Mouse (Mus musculus) intestine, embryonic 16.5 days (tissue): ENCODE data around the gene Fbxo30. TPM values are rescaled to one million over a fixed set of nuclear protein-coding genes. Genes with fewer than 3 reads are reported as not detected.
"Not testable (repeated sequence)": the region's sequence is repeated elsewhere in the genome, so short reads cannot be mapped to it uniquely, and the experiment has no call there.

Experiments used
- ATAC-seq: fragments of 200-750 bp; cut with Nextera tagmentation; 2 replicates; pipeline ENCODE4 v1.8.0; 2017; ENCODE audit warnings: moderate TSS enrichment, moderate library complexity
- H3K27ac ChIP-seq: fragments of 300-500 bp; sonication (generic); 2 replicates; pipeline ENCODE4 v1.5.1; 2014; ENCODE audit warnings: mild to moderate bottlenecking, low read length
- H3K27me3 ChIP-seq: fragments of 300-500 bp; sonication (generic); replicated peaks from 2 replicates; pipeline ENCODE4 v1.6.1; 2014; ENCODE audit warnings: low read length, control low read depth, mixed read lengths; ENCODE audit not compliant: control insufficient read depth, insufficient read depth
- H3K36me3 ChIP-seq: fragments of 300-500 bp; sonication (generic); 2 replicates; pipeline ENCODE4 v1.6.1; 2014; ENCODE audit warnings: low read length, control low read depth; ENCODE audit not compliant: control insufficient read depth, insufficient read depth
- H3K4me1 ChIP-seq: fragments of 300-500 bp; sonication (generic); 2 replicates; pipeline ENCODE4 v1.6.1; 2014; ENCODE audit warnings: low read length, control low read depth, mixed read lengths; ENCODE audit not compliant: control insufficient read depth, insufficient read depth
- H3K4me2 ChIP-seq: fragments of 300-500 bp; sonication (generic); 2 replicates; pipeline ENCODE4 v1.6.1; 2014; ENCODE audit warnings: low read depth, low read length, control low read depth
- H3K4me3 ChIP-seq: fragments of 300-500 bp; sonication (generic); 2 replicates; pipeline ENCODE4 v1.5.1; 2014; ENCODE audit warnings: mild to moderate bottlenecking, low read length
- H3K9ac ChIP-seq: fragments of 300-500 bp; sonication (generic); 2 replicates; pipeline ENCODE4 v1.6.1; 2014; ENCODE audit warnings: low read depth, low read length
- H3K9me3 ChIP-seq: fragments of 300-500 bp; sonication (generic); 2 replicates; pipeline ENCODE4 v1.6.1; 2016; ENCODE audit warnings: low read length, control low read depth; ENCODE audit not compliant: control insufficient read depth
- WGBS: fragments of 180-500 bp; shearing (Covaris S2); extraction: QIAGEN DNeasy Blood & Tissue Kit; methylation state at CpG from one replicate; pipeline ENCODE4 v1.1.7; 2014; 5-methylcytosine and 5-hydroxymethylcytosine counted together
- polyA plus RNA-seq: library from polyadenylated mRNA; unstranded; fragments of >200 nt; fragmentation: Nextera tagmentation; extraction: Ambion mirVana; gene quantifications from 2 replicates; pipeline ENCODE4 v1.2.1, GENCODE M21; 2015

The Fbxo30 gene
- polyA plus RNA-seq, 1 experiment from 2014 or later = 21.2 TPM

- no peak for ATAC-seq
Observed at GRCm38 (mm10) chr10:11310481-11310880, 29.4 kb downstream of the Fbxo30 start.

DNA sequence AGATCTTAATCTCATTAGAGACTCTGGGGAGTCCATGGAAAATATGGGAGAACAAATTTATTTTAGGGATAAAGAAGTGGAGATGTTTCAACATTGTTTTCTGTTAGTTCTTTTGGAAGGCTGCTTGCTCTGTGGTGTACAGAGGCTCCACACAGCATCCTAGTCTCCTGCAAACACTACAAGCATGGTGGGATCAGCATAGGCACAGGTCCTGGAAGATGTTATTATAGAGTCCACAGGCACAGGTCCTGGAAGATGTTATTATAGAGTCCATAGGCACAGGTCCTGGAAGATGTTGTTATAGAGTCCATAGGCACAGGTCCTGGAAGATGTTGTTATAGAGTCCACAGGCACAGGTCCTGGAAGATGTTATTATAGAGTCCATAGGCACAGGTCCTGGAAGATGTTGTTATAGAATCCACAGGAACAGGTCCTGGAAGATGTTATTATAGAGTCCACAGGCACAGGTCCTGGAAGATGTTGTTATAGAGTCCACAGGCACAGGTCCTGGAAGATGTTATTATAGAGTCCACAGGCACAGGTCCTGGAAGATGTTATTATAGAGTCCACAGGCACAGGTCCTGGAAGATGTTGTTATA, 36.8 kb downstream of the Fbxo30 start:
- H3K4me2 ChIP-seq, H3K9ac ChIP-seq, H3K9me3 ChIP-seq, H3K4me1 ChIP-seq, H3K36me3 ChIP-seq, H3K4me3 ChIP-seq, ATAC-seq, H3K27ac ChIP-seq, H3K27me3 ChIP-seq: not testable (repeated sequence)

More at GRCm38 (mm10) chr10:11310481-11310880, 29.4 kb downstream of the Fbxo30 start:
- Histone ChIP-seq H3K4me1 (no peaks in the 10 kb centered on the region), H3K27ac (no peak overlapping the region), H3K4me3 (no peak overlapping the region), H3K4me2 (no peak overlapping the region), H3K9me3 (no peaks in the 10 kb centered on the region), H3K27me3 (no peaks in the 10 kb centered on the region), H3K9ac (no peak overlapping the region), H3K36me3 (no peaks in the 10 kb centered on the region)

GRCm38 (mm10) chr10:11319446-11319970, 38.4 kb downstream of the Fbxo30 start:
- no peak overlapping the region for H3K4me2 ChIP-seq
- H3K4me1 ChIP-seq = no peaks in the 10 kb centered on the region
- H3K4me3 ChIP-seq = no peak overlapping the region
- no peak for ATAC-seq
- no peaks in the 10 kb centered on the region for H3K36me3 ChIP-seq
- H3K27ac ChIP-seq = no peak overlapping the region
- H3K9me3 ChIP-seq = no peaks in the 10 kb centered on the region
- 71% methylated on average over 1 of the region's 1 CpGs for WGBS
- no peaks in the 10 kb centered on the region for H3K27me3 ChIP-seq
- no peak overlapping the region for H3K9ac ChIP-seq

- no peak overlapping the region for H3K4me3 ChIP-seq
- H3K27ac ChIP-seq = no peak overlapping the region
- ATAC-seq = no peak
- H3K4me1 ChIP-seq = no peaks in the 10 kb centered on the region
- no peak overlapping the region for H3K9ac ChIP-seq
- H3K4me2 ChIP-seq = no peak overlapping the region
- H3K27me3 ChIP-seq = no peaks in the 10 kb centered on the region
- H3K36me3 ChIP-seq = no peaks in the 10 kb centered on the region
- H3K9me3 ChIP-seq = no peaks in the 10 kb centered on the region
- 65% methylated on average over 7 of the region's 7 CpGs for WGBS
Observed at GRCm38 (mm10) chr10:11322316-11322715, 41.2 kb downstream of the Fbxo30 start.

DNA sequence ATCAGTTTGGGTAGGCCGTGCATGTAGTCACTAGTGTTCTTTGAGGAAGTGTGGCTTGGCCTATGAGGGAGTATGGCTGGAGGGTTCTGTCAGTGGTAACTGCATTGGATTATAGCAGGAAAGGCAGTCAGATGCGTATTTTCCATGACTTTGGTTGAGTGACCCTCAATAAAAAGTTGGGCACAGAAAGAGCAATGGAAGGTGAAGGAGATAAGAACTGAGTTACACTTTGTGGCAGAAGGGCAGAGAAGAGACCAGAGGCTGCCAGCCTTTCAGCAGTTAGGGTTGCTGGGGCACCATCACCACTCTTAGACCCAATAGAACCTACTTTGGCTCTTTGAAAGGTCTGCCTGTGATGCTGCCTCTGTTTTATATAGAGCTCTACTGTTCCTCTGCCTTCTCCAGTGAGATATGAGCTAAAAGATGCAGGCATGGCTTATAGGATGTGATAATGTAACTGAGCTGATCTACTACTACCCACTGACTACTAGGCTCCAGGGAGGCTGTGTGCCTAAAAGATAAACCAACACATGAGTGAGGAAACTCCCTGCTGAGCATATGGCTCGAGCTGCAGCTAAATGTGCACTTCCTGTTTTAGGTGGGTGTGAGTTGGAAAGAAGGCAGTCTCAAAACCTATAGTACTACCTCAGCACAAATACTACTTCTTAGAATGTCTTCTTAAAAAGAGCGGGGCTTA, 42.2 kb downstream of the Fbxo30 start:
- no peak overlapping the region for H3K4me3 ChIP-seq
- WGBS = 82% methylated on average over 4 of the region's 4 CpGs
- ATAC-seq = peak; percentile 48

GRCm38 (mm10) chr10:11326526-11326925, 45.4 kb downstream of the Fbxo30 start:
- Histone ChIP-seq H3K36me3 (no peaks in the 10 kb centered on the region), H3K9me3 (no peaks in the 10 kb centered on the region), H3K27ac (no peak overlapping the region), H3K4me2 (no peak overlapping the region), H3K27me3 (no peaks in the 10 kb centered on the region), H3K4me3 (no peak overlapping the region), H3K9ac (no peak overlapping the region), H3K4me1 (no peaks in the 10 kb centered on the region)
- ATAC-seq = no peak
- 87% methylated on average over 3 of the region's 3 CpGs for WGBS

More for the DNA sequence above, 42.2 kb downstream of the Fbxo30 start:
- Histone ChIP-seq H3K27me3 (no peaks in the 10 kb centered on the region), H3K9me3 (no peaks in the 10 kb centered on the region), H3K4me1 (no peaks in the 10 kb centered on the region), H3K9ac (no peak overlapping the region), H3K27ac (no peak overlapping the region), H3K36me3 (no peaks in the 10 kb centered on the region), H3K4me2 (no peak overlapping the region)

- H3K9me3 ChIP-seq = no peaks in the 10 kb centered on the region
- H3K4me2 ChIP-seq = peak within 1 kb of the TSS; percentile 75
- H3K27ac ChIP-seq = peak within 1 kb of the TSS; percentile 97
- WGBS = under 1% methylated on average over 96 of the region's 106 CpGs
- peak within 1 kb of the TSS; percentile 72 for H3K4me3 ChIP-seq
- peak; percentile 100 for ATAC-seq
- H3K27me3 ChIP-seq = no peaks in the 10 kb centered on the region
- peaks cover 3% of the 10 kb centered on the region; the same call in 1 of the 2 replicates for H3K4me1 ChIP-seq
- H3K9ac ChIP-seq = peak within 1 kb of the TSS; percentile 93
- H3K36me3 ChIP-seq = no peaks in the 10 kb centered on the region
Observed at GRCm38 (mm10) chr10:11343205-11344141, 62.3 kb downstream of the Fbxo30 start, which contains the start of gene Epm2a. Gene Epm2a, plus strand, starts transcription at chr10:11343404.

GRCm38 (mm10) chr10:11344536-11345468, 63.7 kb downstream of the Fbxo30 start:
- Histone ChIP-seq H3K4me1 (peaks cover 3% of the 10 kb centered on the region; the same call in 1 of the 2 replicates), H3K4me3 (no peak overlapping the region), H3K27ac (no peak overlapping the region), H3K36me3 (no peaks in the 10 kb centered on the region), H3K4me2 (no peak overlapping the region), H3K9ac (no peak overlapping the region), H3K27me3 (no peaks in the 10 kb centered on the region), H3K9me3 (no peaks in the 10 kb centered on the region)
- ATAC-seq = no peak
- 85% methylated on average over 18 of the region's 18 CpGs for WGBS
